Mouse (Mus musculus) ovary, postnatal 10 days (tissue): Measurements from ENCODE around the gene Aldoc.
A peak's percentile ranks its signal among the peaks of the same experiment; 100 is the strongest.
"Not testable (repeated sequence)": the region's sequence is repeated elsewhere in the genome, so short reads cannot be mapped to it uniquely, and the experiment has no call there.

ENCODE experiments used
- DNase-seq: peaks from one replicate; pipeline ENCODE4 v3.0.0; 2022; ENCODE audit warnings: low spot score

Aldoc gene

GRCm38 (mm10) chr11:78322860-78323259 lies at the start of gene Aldoc:
Gene Aldoc, plus strand, starts transcription at chr11:78322968.
- no peak for DNase-seq

- DNase-seq, result no peak
Measured at GRCm38 (mm10) chr11:78275596-78275995, 47.2 kb upstream of the Aldoc start.

- DNase-seq, result not testable (repeated sequence)
Measured at GRCm38 (mm10) chr11:78276169-78276568, 46.6 kb upstream of the Aldoc start.

GRCm38 (mm10) chr11:78278853-78279252 lies 43.9 kb upstream of the Aldoc start:
- DNase-seq, result no peak

- DNase-seq, result no peak
Measured at GRCm38 (mm10) chr11:78279586-78279985, 43.2 kb upstream of the Aldoc start.

- no peak for DNase-seq
Measured at GRCm38 (mm10) chr11:78289146-78289763, 33.5 kb upstream of the Aldoc start.

- DNase-seq, result no peak
Measured at GRCm38 (mm10) chr11:78290654-78291053, 32.1 kb upstream of the Aldoc start, which contains the start of gene BC030499. Gene BC030499, plus strand, starts transcription at chr11:78290841.

GRCm38 (mm10) chr11:78294585-78294984 lies 28.2 kb upstream of the Aldoc start:
- DNase-seq, result no peak

- no peak for DNase-seq
Measured at GRCm38 (mm10) chr11:78300917-78301316, 21.9 kb upstream of the Aldoc start.

GRCm38 (mm10) chr11:78301357-78302084 lies 21.2 kb upstream of the Aldoc start, which contains the start of gene Spag5:
Gene Spag5, plus strand, starts transcription at chr11:78301529.
- peak; percentile 78 for DNase-seq

- DNase-seq, result no peak
Measured at GRCm38 (mm10) chr11:78305272-78305671, 17.5 kb upstream of the Aldoc start.

GRCm38 (mm10) chr11:78310861-78311511 lies 11.8 kb upstream of the Aldoc start:
- DNase-seq, result no peak

GRCm38 (mm10) chr11:78313662-78314061 lies 9.1 kb upstream of the Aldoc start:
- no peak for DNase-seq

- DNase-seq, result no peak
Measured at GRCm38 (mm10) chr11:78318411-78318810, 4.4 kb upstream of the Aldoc start.

GRCm38 (mm10) chr11:78322076-78322831 lies 514 bp upstream of the Aldoc start:
- DNase-seq, result no peak

GRCm38 (mm10) chr11:78324000-78324785 lies 1.4 kb downstream of the Aldoc start:
- no peak for DNase-seq

GRCm38 (mm10) chr11:78324965-78325364 lies 2.2 kb downstream of the Aldoc start:
- DNase-seq, result no peak

GRCm38 (mm10) chr11:78327215-78327614 lies 4.4 kb downstream of the Aldoc start:
- DNase-seq, result no peak

- DNase-seq, result peak; percentile 77
Measured at GRCm38 (mm10) chr11:78327634-78328511, 5.1 kb downstream of the Aldoc start, which contains the start of gene Pigs. Gene Pigs, plus strand, starts transcription at chr11:78328415.

- DNase-seq, result no peak
Measured at GRCm38 (mm10) chr11:78328512-78329056, 5.8 kb downstream of the Aldoc start.
